Mouse (Mus musculus) adrenal gland, postnatal 10 days (tissue): ENCODE measurements around the gene Slitrk4. TPM values are rescaled to one million over a fixed set of nuclear protein-coding genes. Genes with fewer than 3 reads are reported as not detected.

ENCODE experiments used
- DNase-seq: peaks from one replicate; pipeline ENCODE4 v3.0.0; 2021; ENCODE audit warnings: mixed read lengths
- long read RNA-seq, 2 experiments: library from polyadenylated mRNA; stranded (forward); transcript quantifications; one replicate each; pipeline ENCODE4 v2.0.0; 2021
- total RNA-seq, 2 experiments: library from RNA; stranded (reverse); gene quantifications; 2 replicates each; pipeline ENCODE4 v1.2.3; 2021

Gene Slitrk4
- total RNA-seq: under 1 TPM; 0.39 TPM
- long read RNA-seq, experiment 1: 0 reads
- long read RNA-seq, experiment 2: 0 reads

DNA sequence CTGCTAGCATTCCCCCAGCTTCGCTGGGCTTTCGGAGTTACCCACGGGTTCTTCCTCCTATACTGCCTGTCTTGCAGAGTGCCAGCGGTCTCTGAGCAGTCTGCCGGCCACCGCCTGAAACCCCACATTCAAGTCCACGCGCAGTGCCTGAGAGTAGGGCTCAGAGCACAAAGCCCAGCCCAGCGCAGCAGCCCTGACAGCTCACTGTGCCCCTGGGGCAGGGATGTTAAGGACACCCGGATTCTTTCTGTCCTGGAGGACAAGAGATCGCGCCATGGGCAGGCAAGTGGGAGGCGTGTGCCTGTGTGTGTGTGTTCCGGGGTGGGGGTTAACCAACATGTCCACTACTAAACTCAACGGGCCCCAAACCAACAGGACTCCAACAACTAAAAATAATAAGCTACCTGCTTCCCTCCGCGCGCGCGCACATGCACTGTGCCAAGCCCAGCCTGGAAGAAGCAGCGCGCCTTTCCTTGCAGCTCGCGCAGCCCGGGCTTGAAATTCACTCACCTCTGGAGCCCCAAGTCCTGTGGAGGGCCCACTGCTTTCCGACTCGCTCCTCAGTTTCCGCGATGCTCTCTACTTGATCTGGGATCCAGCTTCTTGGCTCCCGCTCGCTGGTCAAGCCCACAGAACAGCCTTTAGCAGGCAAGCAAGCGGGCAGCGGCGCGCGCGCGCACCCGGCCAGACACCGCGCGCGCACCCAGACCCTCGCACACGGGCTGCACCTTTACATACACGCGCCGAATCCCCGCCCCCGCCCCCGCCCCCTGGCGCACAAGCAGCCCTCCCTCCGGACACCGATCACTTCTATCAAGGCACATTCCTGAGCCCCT is at the start of gene Slitrk4:
TSS of gene Slitrk4 (minus strand) at position 707 of the 836 bp plus-strand sequence.
- DNase-seq: no peak

DNA sequence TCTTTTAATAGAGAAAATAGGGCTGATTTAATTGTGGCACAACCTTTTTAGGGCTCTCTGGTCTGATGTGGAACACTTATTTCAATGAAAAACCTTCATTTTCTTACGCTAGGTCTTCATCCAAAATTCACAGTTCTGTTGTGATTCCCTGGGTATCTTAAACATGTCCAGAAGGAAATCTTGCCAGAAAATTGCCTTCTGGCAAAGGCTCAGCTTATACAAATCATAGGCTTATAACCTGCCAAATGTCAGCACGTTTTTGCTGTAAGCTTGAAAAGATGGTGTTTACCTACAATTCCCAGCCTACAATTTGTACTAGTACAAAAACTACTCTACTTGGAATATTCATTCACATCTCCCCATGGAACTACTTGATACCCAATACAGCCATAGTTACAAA is 42.7 kb upstream of the Slitrk4 start:
- DNase-seq: no peak

DNA sequence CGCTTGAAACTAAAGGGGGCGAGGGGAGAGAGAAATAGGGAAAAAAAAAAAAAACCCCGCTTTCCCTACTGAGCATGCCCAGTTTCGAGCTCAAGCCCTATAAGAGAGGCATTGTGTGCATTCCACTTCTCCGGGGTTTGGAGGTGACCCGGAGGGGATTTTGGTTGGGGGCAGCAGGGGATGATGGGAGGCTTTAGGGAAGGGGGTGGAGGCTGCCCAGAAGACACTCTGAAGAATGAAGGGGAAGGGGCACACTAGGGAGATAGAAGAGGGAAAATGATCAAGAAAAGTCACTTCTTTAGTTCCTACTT is 1.1 kb upstream of the Slitrk4 start:
- DNase-seq: no peak

DNA sequence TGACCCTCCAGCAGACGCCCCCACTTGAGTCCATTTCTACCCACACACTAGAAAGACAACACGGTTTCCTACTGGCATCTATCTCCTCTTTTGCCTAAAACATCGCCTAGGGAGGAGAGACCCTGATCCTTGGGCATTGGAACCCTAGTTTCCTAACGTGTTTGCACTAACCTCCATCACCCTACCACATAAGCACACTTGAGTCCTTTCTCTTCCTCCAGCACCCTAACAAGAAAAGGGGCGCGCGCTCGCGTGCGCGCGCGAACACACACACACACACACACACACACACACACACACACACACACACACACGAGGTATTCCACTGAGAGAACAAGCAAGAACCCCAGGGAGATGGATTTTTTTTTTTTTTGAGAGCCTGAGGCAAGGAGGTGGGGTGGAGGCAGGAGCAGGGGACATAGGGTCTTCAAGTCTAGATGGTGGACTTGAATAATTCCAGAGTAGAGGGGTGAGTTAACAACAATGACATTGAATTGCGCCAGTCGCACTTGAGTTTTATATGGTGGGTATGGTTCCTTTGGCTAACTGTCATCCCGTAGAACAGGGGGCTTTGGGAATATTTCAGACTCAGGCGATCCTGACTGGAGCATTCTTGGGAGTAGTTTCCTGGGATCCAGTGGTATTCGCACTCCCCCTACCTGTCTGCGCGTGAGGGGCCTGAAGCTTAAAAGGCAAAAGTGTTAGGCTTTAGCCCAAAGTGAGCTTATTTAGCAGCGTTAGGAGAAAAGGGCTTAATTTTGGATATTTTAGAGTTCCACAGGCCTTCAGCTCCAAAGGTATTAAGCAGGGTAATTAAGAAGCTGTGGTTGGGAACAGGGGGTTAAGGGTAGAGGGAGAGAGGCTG is 562 bp upstream of the Slitrk4 start:
- DNase-seq: no peak

DNA sequence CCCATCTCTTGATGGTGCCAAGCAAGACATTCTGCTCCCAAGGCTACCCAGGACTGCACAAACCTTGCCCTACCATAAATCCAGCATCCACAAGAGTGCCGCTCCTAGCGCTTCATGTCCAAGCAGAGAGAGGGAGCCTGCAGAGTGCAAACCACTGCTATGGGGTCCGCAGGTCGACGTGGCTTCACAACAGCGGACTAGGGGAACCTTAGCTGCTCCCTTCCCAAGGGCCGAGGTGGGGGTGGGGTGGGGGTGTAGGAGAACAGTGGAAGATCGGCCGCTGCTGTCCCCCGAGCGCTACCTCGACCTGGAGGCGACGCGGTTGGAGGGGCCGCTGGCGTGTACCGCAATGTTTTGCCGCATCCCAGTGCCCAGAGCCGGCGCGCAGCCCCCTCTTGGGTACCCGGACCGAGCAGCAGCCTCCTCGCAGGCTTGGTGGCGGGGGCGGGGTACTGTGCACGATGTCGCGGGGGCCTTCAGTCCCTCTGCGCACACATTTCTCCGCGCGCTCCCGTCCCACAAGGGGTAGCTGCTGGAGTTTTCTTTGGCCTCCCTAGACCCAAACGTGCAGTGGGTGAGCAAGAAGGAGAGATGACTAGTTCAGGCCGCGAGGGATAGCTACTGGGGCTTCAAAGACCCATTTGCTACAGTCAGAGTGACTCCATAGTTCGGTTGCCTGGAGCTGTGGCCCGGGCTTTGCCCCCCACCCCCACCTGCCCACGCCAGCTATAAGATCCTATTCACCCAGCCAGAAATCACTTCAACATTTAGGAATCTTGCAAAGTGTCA is 1.1 kb downstream of the Slitrk4 start:
- DNase-seq: no peak

DNA sequence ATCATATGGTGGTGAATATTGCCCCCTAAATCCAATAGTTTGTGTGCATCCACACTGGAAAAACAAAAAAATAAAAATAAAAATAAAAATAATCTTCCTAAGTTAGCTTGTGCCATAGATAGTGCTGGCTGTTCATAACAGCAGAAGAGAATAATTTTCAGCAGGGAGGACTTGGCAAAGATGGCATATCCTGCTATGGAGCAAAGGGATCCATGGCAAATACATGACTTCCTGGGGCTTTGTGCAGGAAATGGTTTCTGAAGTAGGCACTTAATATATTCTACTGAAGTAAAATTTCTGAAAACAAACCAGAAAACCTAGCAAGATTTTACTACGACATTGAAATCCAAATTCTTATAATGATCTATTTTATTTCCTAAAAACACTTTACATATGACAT is 13.3 kb downstream of the Slitrk4 start:
- DNase-seq: no peak

Other genes starting within 250 kb of the Slitrk4 start
- gene Gm6760, start 124.8 kb downstream of the Slitrk4 start, total RNA-seq: not detected
- gene 3830417A13Rik, start 103.4 kb downstream of the Slitrk4 start, total RNA-seq: under 1 TPM in 1 of 2 experiments, not detected in 1; 0.18 TPM